Mouse (Mus musculus) liver, embryonic 14.5 days (tissue): ENCODE results near the gene Mcidas. TPM values are rescaled to one million over a fixed set of nuclear protein-coding genes. Genes with fewer than 3 reads are reported as not detected.

ENCODE experiments used
- ATAC-seq: fragments of 200-750 bp; cut with Nextera tagmentation; 2 replicates; pipeline ENCODE4 v1.8.0; 2017; ENCODE audit warnings: moderate number of reproducible peaks, mild to moderate bottlenecking, moderate library complexity; ENCODE audit not compliant: insufficient read depth
- DNase-seq, 3 experiments: peaks; one replicate each; pipeline ENCODE4 v3.0.0-alpha.2; 2012 to 2013; ENCODE audit warnings: low read depth in 3 of 3, low spot score in 3 of 3
- H3K27ac ChIP-seq: fragments of 300-500 bp; sonication (generic); 2 replicates; pipeline ENCODE4 v1.5.1; 2014; ENCODE audit warnings: moderate library complexity, mild to moderate bottlenecking, control low read depth, inconsistent platforms
- H3K27me3 ChIP-seq: fragments of 300-500 bp; sonication (generic); 2 replicates; pipeline ENCODE4 v1.6.1; 2014; ENCODE audit warnings: mild to moderate bottlenecking, low read length, moderate library complexity; ENCODE audit not compliant: control insufficient read depth, insufficient read depth
- H3K36me3 ChIP-seq: fragments of 300-500 bp; sonication (generic); replicated peaks from 2 replicates; pipeline ENCODE4 v1.6.1; 2014; ENCODE audit warnings: low read depth; ENCODE audit not compliant: control insufficient read depth, insufficient read depth
- H3K4me1 ChIP-seq, 2 experiments: fragments of 200-500 bp in 1 of 2; fragments of 300-500 bp in 1 of 2; sonication (generic) in 1 of 2; replicated peaks; 2 replicates each; pipeline ENCODE4 v1.6.1; 2012 to 2014; ENCODE audit warnings: antibody characterized with exemption in 1 of 2, inconsistent platforms in 1 of 2, low read length in 1 of 2; ENCODE audit not compliant: control insufficient read depth in 2 of 2, insufficient read depth in 2 of 2
- H3K4me2 ChIP-seq: fragments of 300-500 bp; sonication (generic); 2 replicates; pipeline ENCODE4 v1.6.1; 2014; ENCODE audit warnings: low read depth, mild to moderate bottlenecking, control low read depth, moderate library complexity
- H3K4me3 ChIP-seq, 2 experiments: fragments of 200-500 bp in 1 of 2; fragments of 300-500 bp in 1 of 2; sonication (generic) in 1 of 2; 2 replicates each; pipeline ENCODE4 v1.5.1; 2012 to 2014; ENCODE audit warnings: low read depth in 2 of 2, low read length in 2 of 2, mild to moderate bottlenecking in 2 of 2, control low read depth in 1 of 2, inconsistent platforms in 1 of 2, moderate library complexity in 1 of 2; ENCODE audit not compliant: insufficient read depth in 1 of 2
- H3K9ac ChIP-seq: fragments of 300-500 bp; sonication (generic); replicated peaks from 2 replicates; pipeline ENCODE4 v1.6.1; 2014; ENCODE audit warnings: mild to moderate bottlenecking, control low read depth, moderate library complexity
- H3K9me3 ChIP-seq: fragments of 300-500 bp; sonication (generic); 2 replicates; pipeline ENCODE4 v1.6.1; 2016; ENCODE audit warnings: low read length, mixed read lengths; ENCODE audit not compliant: control insufficient read depth
- CTCF ChIP-seq: IDR thresholded peaks from 2 replicates; pipeline ENCODE4 v1.5.1; 2016; ENCODE audit warnings: antibody characterized with exemption, low read depth, control low read depth
- EP300 ChIP-seq: IDR thresholded peaks from 2 replicates; pipeline ENCODE4 v1.6.1; 2016; ENCODE audit warnings: antibody characterized with exemption, low read depth
- WGBS: fragments of 180-500 bp; shearing (Covaris S2); extraction: QIAGEN DNeasy Blood & Tissue Kit; methylation state at CpG from one replicate; pipeline ENCODE4 v1.1.7; 2014; ENCODE audit not compliant: insufficient replicate concordance; 5-methylcytosine and 5-hydroxymethylcytosine counted together
- polyA plus RNA-seq, 2 experiments: library from polyadenylated mRNA; depleted of rRNA in 1 of 2; stranded (reverse) in 1 of 2; unstranded in 1 of 2; fragments of >200 nt; fragmentation: Nextera tagmentation in 1 of 2; extraction: Ambion mirVana in 1 of 2; gene quantifications; 2 replicates each; pipeline versions ENCODE4 v1.2.1 to v1.2.3; 2012 to 2014

Mcidas gene
- polyA plus RNA-seq, 2 experiments: not detected

- no peak for DNase-seq
- Histone ChIP-seq H3K4me2 (no peak overlapping the region), H3K4me1 (no peaks in the 10 kb centered on the region), H3K36me3 (no peaks in the 10 kb centered on the region; the same call in none of the 2 replicates), H3K4me3 (no peak overlapping the region), H3K27ac (no peak overlapping the region), H3K9me3 (no peaks in the 10 kb centered on the region), H3K9ac (no peak overlapping the region), H3K27me3 (no peaks in the 10 kb centered on the region)
- TF ChIP-seq EP300 (no peak), CTCF (no peak)
- ATAC-seq: no peak
- 84% methylated on average over 12 of the region's 12 CpGs for WGBS
These were observed 29.2 kb upstream of the Mcidas start for GRCm38 (mm10) chr13:112964421-112964820.

- Histone ChIP-seq H3K9me3 (no peaks in the 10 kb centered on the region), H3K4me2 (no peak overlapping the region), H3K27ac (no peak overlapping the region), H3K4me1 (no peaks in the 10 kb centered on the region), H3K36me3 (no peaks in the 10 kb centered on the region; the same call in none of the 2 replicates), H3K27me3 (no peaks in the 10 kb centered on the region), H3K4me3 (no peak overlapping the region), H3K9ac (no peak overlapping the region)
- ATAC-seq: no peak
- DNase-seq: no peak
- TF ChIP-seq CTCF: no peak
- no peak for TF ChIP-seq EP300
- 75% methylated on average over 5 of the region's 5 CpGs for WGBS
These were observed 26.4 kb upstream of the Mcidas start for GRCm38 (mm10) chr13:112967267-112967666.

GRCm38 (mm10) chr13:112976720-112977119 is 16.9 kb upstream of the Mcidas start:
- Histone ChIP-seq H3K4me1 (no peaks in the 10 kb centered on the region), H3K9me3 (no peaks in the 10 kb centered on the region), H3K27ac (no peak overlapping the region), H3K27me3 (peaks cover 3% of the 10 kb centered on the region), H3K9ac (no peak overlapping the region), H3K4me2 (no peak overlapping the region), H3K36me3 (no peaks in the 10 kb centered on the region), H3K4me3 (no peak overlapping the region)
- 23% methylated on average over 10 of the region's 10 CpGs for WGBS
- DNase-seq (no peak), ATAC-seq (no peak)
- no peak for TF ChIP-seq EP300
- no peak for TF ChIP-seq CTCF

GRCm38 (mm10) chr13:112985605-112986450 is 7.8 kb upstream of the Mcidas start:
- WGBS: 13% methylated on average over 18 of the region's 18 CpGs
- Histone ChIP-seq H3K4me2 (no peak overlapping the region), H3K4me3 (no peak overlapping the region), H3K27me3 (peaks cover 59% of the 10 kb centered on the region), H3K36me3 (no peaks in the 10 kb centered on the region), H3K9me3 (no peaks in the 10 kb centered on the region), H3K27ac (no peak overlapping the region), H3K9ac (no peak overlapping the region), H3K4me1 (no peaks in the 10 kb centered on the region)
- DNase-seq (no peak), ATAC-seq (no peak)
- TF ChIP-seq CTCF (no peak), EP300 (no peak)

GRCm38 (mm10) chr13:112986451-112986950 is 7.1 kb upstream of the Mcidas start:
- DNase-seq (no peak), ATAC-seq (no peak)
- Histone ChIP-seq H3K4me2 (no peak overlapping the region), H3K9ac (no peak overlapping the region), H3K9me3 (no peaks in the 10 kb centered on the region), H3K4me1 (no peaks in the 10 kb centered on the region), H3K4me3 (no peak overlapping the region), H3K27me3 (peaks cover 66% of the 10 kb centered on the region), H3K36me3 (no peaks in the 10 kb centered on the region), H3K27ac (no peak overlapping the region)
- TF ChIP-seq CTCF (no peak), EP300 (no peak)
- 2% methylated on average over 17 of the region's 17 CpGs for WGBS
